Mouse (Mus musculus) brain, embryonic 14.5 days (tissue): ENCODE measurements at regions not wholly inside any gene's neighbourhood (a gene's known extent, or its start where the extent isn't known, plus 50 kb on each side); places are given as distances from the start of the nearest gene placed in this dataset.
A peak's percentile ranks its signal among the peaks of the same experiment; 100 is the strongest.

Experiments used
- DNase-seq: peaks from one replicate; pipeline ENCODE4 v3.0.0-alpha.2; 2011; ENCODE audit warnings: low read depth
- CTCF ChIP-seq: fragments of 200-500 bp; IDR thresholded peaks from 2 replicates; pipeline ENCODE4 v1.5.1; 2012; ENCODE audit warnings: inconsistent platforms, mild to moderate bottlenecking, moderate library complexity, borderline replicate concordance; ENCODE audit not compliant: insufficient read depth, insufficient read length; ENCODE audit errors: extremely low read depth
- POLR2A ChIP-seq: fragments of 200-500 bp; IDR thresholded peaks from 2 replicates; pipeline ENCODE4 v1.6.1; 2012; ENCODE audit warnings: mild to moderate bottlenecking, inconsistent platforms, borderline replicate concordance; ENCODE audit not compliant: poor library complexity, insufficient read depth, insufficient read length, severe bottlenecking; ENCODE audit errors: extremely low read depth

- TF ChIP-seq POLR2A (no peak), CTCF (no peak)
- DNase-seq, result no peak
Measured at GRCm38 (mm10) chr10:16524101-16524500, 1198.9 kb upstream of the Cited2 start.

GRCm38 (mm10) chr10:16527693-16528092, 1195.3 kb upstream of the Cited2 start:
- no peak for DNase-seq
- no peak for TF ChIP-seq POLR2A
- TF ChIP-seq CTCF, result no peak

- TF ChIP-seq POLR2A (no peak), CTCF (no peak)
- peak; percentile 23 for DNase-seq
Measured at GRCm38 (mm10) chr10:16537660-16538059, 1185.4 kb upstream of the Cited2 start.

GRCm38 (mm10) chr10:16538379-16538778, 1184.6 kb upstream of the Cited2 start:
- no peak for TF ChIP-seq POLR2A
- no peak for TF ChIP-seq CTCF
- peak; percentile 18 for DNase-seq

- DNase-seq, result peak; percentile 61
- TF ChIP-seq POLR2A (no peak), CTCF (no peak)
Measured at GRCm38 (mm10) chr10:16545445-16545844, 1177.6 kb upstream of the Cited2 start.

GRCm38 (mm10) chr10:16552861-16553635, 1170.0 kb upstream of the Cited2 start:
- DNase-seq, result no peak
- TF ChIP-seq CTCF (no peak), POLR2A (no peak)

- no peak for DNase-seq
- no peak for TF ChIP-seq CTCF
- TF ChIP-seq POLR2A, result no peak
Measured at GRCm38 (mm10) chr10:16574568-16574967, 1148.5 kb upstream of the Cited2 start.

GRCm38 (mm10) chr10:16578554-16579078, 1144.4 kb upstream of the Cited2 start:
- TF ChIP-seq POLR2A, result no peak
- TF ChIP-seq CTCF, result no peak
- no peak for DNase-seq

GRCm38 (mm10) chr10:16580200-16580599, 1142.8 kb upstream of the Cited2 start:
- peak; percentile 24 for DNase-seq
- TF ChIP-seq POLR2A (no peak), CTCF (no peak)

GRCm38 (mm10) chr10:16588833-16589232, 1134.2 kb upstream of the Cited2 start:
- no peak for TF ChIP-seq POLR2A
- TF ChIP-seq CTCF, result no peak
- no peak for DNase-seq

- TF ChIP-seq POLR2A, result no peak
- no peak for TF ChIP-seq CTCF
- no peak for DNase-seq
Measured at GRCm38 (mm10) chr10:16589399-16589798, 1133.6 kb upstream of the Cited2 start.

- DNase-seq, result no peak
- TF ChIP-seq POLR2A, result no peak
- TF ChIP-seq CTCF, result no peak
Measured at GRCm38 (mm10) chr10:16592870-16593269, 1130.1 kb upstream of the Cited2 start.
